Mouse (Mus musculus): ENCODE results near the gene Ranbp3l.

The Ranbp3l gene

DNA sequence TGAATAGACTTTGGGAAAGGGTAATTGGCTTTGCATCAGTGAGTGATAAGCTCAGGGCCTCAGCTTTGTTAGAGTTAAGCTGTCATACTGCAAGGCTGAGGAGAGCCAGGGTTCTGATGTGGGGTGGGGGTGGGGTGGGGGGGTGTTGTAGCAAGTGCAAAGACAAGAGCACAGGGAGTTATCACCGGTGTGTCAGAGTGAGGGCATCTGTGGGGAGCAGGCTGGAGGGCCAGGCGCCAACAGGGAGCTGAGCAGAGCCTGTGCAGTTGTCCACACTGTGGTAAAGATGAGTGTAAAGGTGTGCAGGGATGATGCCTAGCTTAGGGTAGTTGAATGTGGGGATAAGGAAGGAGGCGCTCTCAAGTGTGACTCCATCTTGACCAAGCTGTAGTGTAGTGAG lies 113.5 kb downstream of the Ranbp3l start:
- TF ChIP-seq CTCF (conservative IDR thresholded peaks at IDR 0.05; ENCODE audit: low read length), result no peak
- no peak for TF ChIP-seq POU5F1 (IDR thresholded peaks at IDR 0.05; ENCODE audit: borderline replicate concordance, low read length)
- no peaks in the 10 kb centered on the region for H3K9me3 ChIP-seq (ENCODE audit: low read length)
- no peaks in the 10 kb centered on the region for H3K27me3 ChIP-seq (ENCODE audit: insufficient read depth, low read length)
- peaks cover 42% of the 10 kb centered on the region for H3K36me3 ChIP-seq (ENCODE audit: insufficient read depth, low read length)
- peaks cover 51% of the 10 kb centered on the region for H3K4me1 ChIP-seq (replicated peaks; ENCODE audit: low read depth, low read length)
- no peak overlapping the region for H3K4me3 ChIP-seq (replicated peaks; ENCODE audit: low read length)

DNA sequence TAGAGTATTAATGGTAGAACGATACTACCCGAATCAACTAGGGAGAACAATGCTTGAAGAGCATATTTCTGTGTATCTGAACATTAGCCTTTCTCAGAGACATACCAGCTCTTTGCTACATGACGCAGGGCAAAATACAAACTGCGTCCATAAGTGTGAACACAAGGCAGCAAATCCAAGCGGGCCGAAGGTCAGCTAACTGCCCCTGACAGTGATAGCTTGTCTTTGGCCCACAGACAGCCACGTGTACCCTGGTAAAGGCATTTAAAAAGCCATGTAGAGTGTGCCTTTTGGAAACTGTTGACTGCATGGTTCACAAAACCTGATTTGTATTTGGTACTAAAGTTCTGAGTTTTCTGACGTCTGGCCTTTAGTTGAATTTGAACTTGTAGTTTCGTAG lies 115.0 kb downstream of the Ranbp3l start:
- Histone ChIP-seq H3K27me3 (ENCODE audit: insufficient read depth, low read length) (no peaks in the 10 kb centered on the region), H3K4me3 (replicated peaks; ENCODE audit: low read length) (no peak overlapping the region), H3K36me3 (ENCODE audit: insufficient read depth, low read length) (peaks cover 41% of the 10 kb centered on the region), H3K9me3 (ENCODE audit: low read length) (no peaks in the 10 kb centered on the region), H3K4me1 (replicated peaks; ENCODE audit: low read depth, low read length) (peaks cover 55% of the 10 kb centered on the region)
- TF ChIP-seq POU5F1 (IDR thresholded peaks at IDR 0.05; ENCODE audit: borderline replicate concordance, low read length) (no peak), NANOG (IDR thresholded peaks at IDR 0.05; ENCODE audit: borderline replicate concordance, low read length) (no peak), CTCF (conservative IDR thresholded peaks at IDR 0.05; ENCODE audit: low read length) (no peak)

DNA sequence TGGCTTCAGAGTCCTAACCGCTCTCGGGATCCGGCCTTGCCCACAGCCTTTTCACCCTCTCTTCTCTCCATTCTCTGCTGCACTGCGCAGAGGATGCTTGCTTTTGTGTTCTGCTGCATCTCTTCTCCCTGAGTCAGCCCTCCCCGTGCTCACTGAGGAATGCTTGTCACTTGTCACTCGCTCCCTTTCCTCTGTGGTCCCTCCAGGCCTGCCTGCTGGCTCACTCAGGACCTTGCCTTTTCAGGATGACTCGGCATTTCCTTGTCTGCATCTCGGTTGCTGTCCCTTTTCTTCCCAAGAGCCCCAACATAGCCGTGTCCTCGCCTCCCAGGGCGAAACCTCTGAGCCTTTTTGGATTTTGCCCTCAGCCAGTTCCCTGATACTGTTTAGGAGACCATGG lies 119.1 kb downstream of the Ranbp3l start:
- peaks cover 37% of the 10 kb centered on the region for H3K4me1 ChIP-seq (replicated peaks; ENCODE audit: low read depth, low read length)
- no peaks in the 10 kb centered on the region for H3K9me3 ChIP-seq (ENCODE audit: low read length)
- no peaks in the 10 kb centered on the region for H3K27me3 ChIP-seq (ENCODE audit: insufficient read depth, low read length)
- peaks cover 74% of the 10 kb centered on the region for H3K36me3 ChIP-seq (ENCODE audit: insufficient read depth, low read length)
- no peak for TF ChIP-seq POU5F1 (IDR thresholded peaks at IDR 0.05; ENCODE audit: borderline replicate concordance, low read length)
- TF ChIP-seq CTCF (conservative IDR thresholded peaks at IDR 0.05; ENCODE audit: low read length), result no peak
- no peak for TF ChIP-seq NANOG (IDR thresholded peaks at IDR 0.05; ENCODE audit: borderline replicate concordance, low read length)
- peak overlapping the region; percentile 63 for H3K4me3 ChIP-seq (replicated peaks; ENCODE audit: low read length)

DNA sequence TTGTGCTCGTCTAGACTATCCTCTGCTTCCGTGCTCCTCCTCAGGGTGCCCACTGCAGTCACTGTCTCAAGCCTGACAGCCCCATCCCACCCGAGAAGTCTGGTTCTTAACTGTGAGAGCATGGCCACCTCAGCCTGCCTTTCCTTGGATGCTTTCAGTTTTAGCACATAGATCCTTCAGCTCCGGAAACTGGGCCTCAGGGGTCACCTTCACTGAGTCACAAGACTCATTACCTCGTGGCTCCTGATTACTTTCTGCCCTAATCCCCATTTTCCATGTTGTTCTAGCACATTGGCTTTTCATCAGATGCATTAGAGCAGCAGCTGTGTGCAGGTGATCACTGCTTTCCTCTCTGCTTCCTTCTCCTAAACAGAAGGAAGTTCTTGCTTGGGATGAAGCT lies 119.7 kb downstream of the Ranbp3l start:
- TF ChIP-seq NANOG (IDR thresholded peaks at IDR 0.05; ENCODE audit: borderline replicate concordance, low read length) (peak; percentile 32; the same call in 1 of the 2 replicates), CTCF (conservative IDR thresholded peaks at IDR 0.05; ENCODE audit: low read length) (no peak), POU5F1 (IDR thresholded peaks at IDR 0.05; ENCODE audit: borderline replicate concordance, low read length) (no peak)
- peak overlapping the region; percentile 63 for H3K4me3 ChIP-seq (replicated peaks; ENCODE audit: low read length)
- no peaks in the 10 kb centered on the region for H3K27me3 ChIP-seq (ENCODE audit: insufficient read depth, low read length)
- no peaks in the 10 kb centered on the region for H3K9me3 ChIP-seq (ENCODE audit: low read length)
- H3K36me3 ChIP-seq (ENCODE audit: insufficient read depth, low read length), result peaks cover 80% of the 10 kb centered on the region
- peaks cover 37% of the 10 kb centered on the region for H3K4me1 ChIP-seq (replicated peaks; ENCODE audit: low read depth, low read length)

DNA sequence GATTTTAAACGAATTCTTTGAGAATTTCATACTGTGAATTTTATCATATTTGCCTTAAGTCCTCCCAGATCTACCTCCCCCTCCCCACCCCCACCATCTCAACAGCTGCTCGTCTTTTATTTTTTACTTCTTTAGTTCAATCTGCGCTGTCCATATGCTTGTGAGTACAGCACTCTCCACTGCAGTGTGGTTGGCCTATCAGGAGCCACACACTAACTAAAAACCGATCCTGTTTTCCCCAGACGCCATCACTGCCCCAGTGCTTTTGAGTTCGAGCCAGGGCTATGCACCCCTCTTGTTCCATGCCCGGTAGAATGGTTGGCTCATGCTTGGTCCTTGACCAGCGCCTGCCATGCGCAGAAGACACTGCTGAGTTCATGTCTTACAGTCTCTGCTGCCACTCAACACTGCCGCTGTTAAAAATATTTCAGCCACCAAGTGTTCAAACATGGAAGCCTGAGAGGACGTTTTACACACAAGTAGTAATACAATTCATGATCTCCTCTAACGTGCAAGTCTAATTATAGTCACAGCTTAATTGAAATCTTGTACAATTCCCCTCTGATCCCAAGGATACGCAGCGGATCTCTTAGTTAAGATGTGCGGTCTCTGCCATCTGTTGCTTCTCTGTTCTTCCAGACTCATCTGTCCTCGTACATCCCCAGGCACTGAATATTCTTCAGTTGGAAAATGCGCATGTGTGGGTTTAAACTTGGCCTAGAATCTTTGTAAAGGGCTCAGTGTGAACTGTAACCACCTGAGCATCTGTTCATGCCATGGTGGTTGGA lies 120.3 kb downstream of the Ranbp3l start:
- no peaks in the 10 kb centered on the region for H3K9me3 ChIP-seq (ENCODE audit: low read length)
- TF ChIP-seq POU5F1 (IDR thresholded peaks at IDR 0.05; ENCODE audit: borderline replicate concordance, low read length), result no peak
- TF ChIP-seq NANOG (IDR thresholded peaks at IDR 0.05; ENCODE audit: borderline replicate concordance, low read length), result no peak
- TF ChIP-seq CTCF (conservative IDR thresholded peaks at IDR 0.05; ENCODE audit: low read length), result no peak

DNA sequence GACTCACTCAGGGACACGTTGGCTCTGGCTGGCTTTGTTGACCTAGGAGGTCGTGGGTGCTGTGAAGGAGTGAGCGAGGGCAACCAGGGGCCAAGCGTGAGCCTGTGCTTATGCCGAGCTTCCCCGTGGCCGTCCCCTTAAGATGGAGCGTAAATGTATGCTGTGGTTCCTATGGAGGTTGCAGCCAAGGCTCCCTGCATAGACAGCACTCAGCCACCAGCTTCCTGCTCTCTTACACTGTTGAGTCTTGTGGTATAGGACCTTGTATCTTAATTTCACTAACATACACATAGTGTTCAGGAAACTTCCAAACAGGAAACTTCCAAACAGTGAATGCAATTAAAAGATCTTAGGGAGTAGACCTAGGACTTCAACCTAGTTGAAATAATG lies 120.9 kb downstream of the Ranbp3l start:
- H3K4me3 ChIP-seq (replicated peaks; ENCODE audit: low read length), result peak overlapping the region; percentile 32; the same call in 1 of the 2 replicates
- H3K36me3 ChIP-seq (ENCODE audit: insufficient read depth, low read length), result peaks cover 83% of the 10 kb centered on the region
- TF ChIP-seq NANOG (IDR thresholded peaks at IDR 0.05; ENCODE audit: borderline replicate concordance, low read length) (no peak), CTCF (conservative IDR thresholded peaks at IDR 0.05; ENCODE audit: low read length) (no peak), POU5F1 (IDR thresholded peaks at IDR 0.05; ENCODE audit: borderline replicate concordance, low read length) (no peak)
- H3K27me3 ChIP-seq (ENCODE audit: insufficient read depth, low read length), result no peaks in the 10 kb centered on the region
- peaks cover 40% of the 10 kb centered on the region for H3K4me1 ChIP-seq (replicated peaks; ENCODE audit: low read depth, low read length)
- no peaks in the 10 kb centered on the region for H3K9me3 ChIP-seq (ENCODE audit: low read length)

More for the DNA sequence above, 120.3 kb downstream of the Ranbp3l start:
- peak overlapping the region; percentile 63; the same call in 1 of the 2 replicates for H3K4me3 ChIP-seq (replicated peaks; ENCODE audit: low read length)
- no peaks in the 10 kb centered on the region for H3K27me3 ChIP-seq (ENCODE audit: insufficient read depth, low read length)
- H3K4me1 ChIP-seq (replicated peaks; ENCODE audit: low read depth, low read length), result peaks cover 37% of the 10 kb centered on the region
- H3K36me3 ChIP-seq (ENCODE audit: insufficient read depth, low read length), result peaks cover 82% of the 10 kb centered on the region

DNA sequence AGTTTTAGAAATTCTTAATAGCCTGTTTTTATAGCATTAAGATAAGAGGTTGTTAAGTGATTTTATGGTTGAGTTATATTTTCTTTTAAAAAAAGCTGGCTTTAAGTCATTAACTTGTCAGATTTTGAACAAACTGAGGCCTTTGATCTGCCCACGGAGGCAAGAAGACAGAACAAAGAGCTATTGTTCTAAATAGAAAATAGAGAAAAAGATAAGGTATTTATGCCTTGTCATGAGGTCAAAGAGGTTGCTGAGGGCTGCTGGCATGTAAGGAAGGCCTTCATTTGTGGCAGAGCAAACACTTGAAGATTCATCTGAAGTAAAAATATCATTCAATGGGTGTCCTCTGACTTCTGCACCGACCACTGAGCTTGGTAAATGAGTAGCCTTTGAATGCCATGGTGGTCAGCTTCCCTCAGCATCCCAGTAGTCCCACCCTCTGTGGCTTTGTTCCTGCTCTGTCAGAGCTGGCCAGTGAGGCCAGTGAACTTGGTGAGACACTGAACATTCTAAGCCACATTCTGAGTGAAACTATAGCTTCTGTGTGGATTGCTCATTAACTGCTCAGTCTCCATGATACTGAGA lies 121.5 kb downstream of the Ranbp3l start:
- no peak for TF ChIP-seq POU5F1 (IDR thresholded peaks at IDR 0.05; ENCODE audit: borderline replicate concordance, low read length)
- no peak for TF ChIP-seq NANOG (IDR thresholded peaks at IDR 0.05; ENCODE audit: borderline replicate concordance, low read length)
- no peak for TF ChIP-seq CTCF (conservative IDR thresholded peaks at IDR 0.05; ENCODE audit: low read length)
- no peaks in the 10 kb centered on the region for H3K9me3 ChIP-seq (ENCODE audit: low read length)
- H3K4me1 ChIP-seq (replicated peaks; ENCODE audit: low read depth, low read length), result peaks cover 46% of the 10 kb centered on the region
- H3K36me3 ChIP-seq (ENCODE audit: insufficient read depth, low read length), result peaks cover 82% of the 10 kb centered on the region
- H3K4me3 ChIP-seq (replicated peaks; ENCODE audit: low read length), result no peak overlapping the region
- no peaks in the 10 kb centered on the region for H3K27me3 ChIP-seq (ENCODE audit: insufficient read depth, low read length)

DNA sequence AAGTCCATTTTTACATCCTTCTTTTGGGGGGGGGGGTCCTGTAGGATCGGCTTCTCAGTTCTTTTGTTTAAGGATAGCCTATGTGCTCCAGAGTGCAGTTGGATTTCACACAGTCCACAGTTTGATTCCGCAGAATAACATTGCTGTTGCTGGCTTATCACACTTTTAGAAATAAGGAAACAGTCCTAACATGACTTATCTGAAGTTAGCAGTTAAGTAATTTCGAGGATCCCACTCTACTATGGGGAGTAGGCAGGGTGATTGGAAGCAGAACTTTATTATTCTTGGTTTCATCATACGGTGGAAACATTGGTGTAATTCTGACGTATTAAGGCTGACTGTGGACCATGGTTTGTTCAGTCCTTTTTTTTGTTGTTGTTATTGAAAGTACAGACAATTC lies 122.9 kb downstream of the Ranbp3l start:
- H3K9me3 ChIP-seq (ENCODE audit: low read length), result no peaks in the 10 kb centered on the region
- no peak overlapping the region for H3K4me3 ChIP-seq (replicated peaks; ENCODE audit: low read length)
- H3K36me3 ChIP-seq (ENCODE audit: insufficient read depth, low read length), result peaks cover 72% of the 10 kb centered on the region
- peaks cover 52% of the 10 kb centered on the region for H3K4me1 ChIP-seq (replicated peaks; ENCODE audit: low read depth, low read length)
- TF ChIP-seq POU5F1 (IDR thresholded peaks at IDR 0.05; ENCODE audit: borderline replicate concordance, low read length) (no peak), CTCF (conservative IDR thresholded peaks at IDR 0.05; ENCODE audit: low read length) (no peak), NANOG (IDR thresholded peaks at IDR 0.05; ENCODE audit: borderline replicate concordance, low read length) (no peak)
- H3K27me3 ChIP-seq (ENCODE audit: insufficient read depth, low read length), result no peaks in the 10 kb centered on the region
